Mouse (Mus musculus) embryo, embryonic 11 days (tissue): Measurements from ENCODE around the gene Tardbp.

Experiments
- DNase-seq: peaks from one replicate; pipeline ENCODE4 v3.0.0-alpha.2; 2015

Tardbp gene

GRCm38 (mm10) chr4:148600316-148600715 is 26.5 kb downstream of the Tardbp start:
- no peak for DNase-seq

GRCm38 (mm10) chr4:148598826-148599225 is 28.0 kb downstream of the Tardbp start:
- DNase-seq = no peak

- no peak for DNase-seq
These were observed 30.1 kb downstream of the Tardbp start for GRCm38 (mm10) chr4:148596731-148597130.

- DNase-seq = no peak
These were observed 30.9 kb downstream of the Tardbp start for GRCm38 (mm10) chr4:148595916-148596315.

GRCm38 (mm10) chr4:148593996-148594395 is 32.8 kb downstream of the Tardbp start:
- DNase-seq = no peak

GRCm38 (mm10) chr4:148591637-148592380 is 35.0 kb downstream of the Tardbp start:
- peak; percentile 51 for DNase-seq

GRCm38 (mm10) chr4:148591171-148591630 is 35.6 kb downstream of the Tardbp start, which contains the start of gene Srm:
Srm (plus strand) TSS chr4:148591503.
- peak; percentile 99 for DNase-seq

GRCm38 (mm10) chr4:148590421-148591170 is 36.2 kb downstream of the Tardbp start:
- DNase-seq = peak; percentile 62

- DNase-seq = no peak
These were observed 37.3 kb downstream of the Tardbp start for GRCm38 (mm10) chr4:148589565-148589964.

GRCm38 (mm10) chr4:148588793-148589192 is 38.0 kb downstream of the Tardbp start:
- DNase-seq = no peak

GRCm38 (mm10) chr4:148586648-148587047 is 40.2 kb downstream of the Tardbp start:
- DNase-seq = no peak

- DNase-seq = no peak
These were observed 43.6 kb downstream of the Tardbp start for GRCm38 (mm10) chr4:148583257-148583656.

GRCm38 (mm10) chr4:148581422-148581821 is 45.4 kb downstream of the Tardbp start:
- DNase-seq = no peak

GRCm38 (mm10) chr4:148580765-148581164 is 46.1 kb downstream of the Tardbp start:
- no peak for DNase-seq

- no peak for DNase-seq
These were observed 53.6 kb downstream of the Tardbp start for GRCm38 (mm10) chr4:148573222-148573621.

GRCm38 (mm10) chr4:148570693-148571295 is 56.0 kb downstream of the Tardbp start:
- no peak for DNase-seq

- no peak for DNase-seq
These were observed 56.7 kb downstream of the Tardbp start for GRCm38 (mm10) chr4:148570138-148570537.

GRCm38 (mm10) chr4:148563595-148563994 is 63.2 kb downstream of the Tardbp start:
- DNase-seq = no peak

GRCm38 (mm10) chr4:148562676-148563075 is 64.1 kb downstream of the Tardbp start:
- DNase-seq = no peak
